Mouse (Mus musculus) CH12.LX (cell line): ENCODE measurements at regions not wholly inside any gene's neighbourhood (a gene's known extent, or its start where the extent isn't known, plus 50 kb on each side); places are given as distances from the start of the nearest gene placed in this dataset.
A peak's percentile ranks its signal among the peaks of the same experiment; 100 is the strongest.

ENCODE experiments used
- DNase-seq: peaks from one replicate; pipeline ENCODE4 v3.0.0-alpha.2; 2013; ENCODE audit errors: extremely low read depth
- H3K27ac ChIP-seq: 2 replicates; pipeline ENCODE4 v1.5.1; 2012; ENCODE audit warnings: low read depth, mild to moderate bottlenecking, control low read depth, moderate library complexity; ENCODE audit not compliant: insufficient read depth
- H3K27me3 ChIP-seq: replicated peaks from 2 replicates; pipeline ENCODE3; 2012; ENCODE audit warnings: inconsistent platforms
- H3K36me3 ChIP-seq, 2 experiments: replicated peaks in 1 of 2; 2 replicates each; pipeline versions ENCODE3 to v1.6.1; 2012; ENCODE audit warnings: inconsistent platforms in 1 of 2, low read length in 1 of 2, mild to moderate bottlenecking in 1 of 2, mixed read lengths in 1 of 2, moderate library complexity in 1 of 2; ENCODE audit not compliant: control insufficient read depth in 1 of 2, insufficient read depth in 1 of 2
- H3K4me1 ChIP-seq, 2 experiments: 2 replicates each; pipeline ENCODE4 v1.6.1; 2012; ENCODE audit warnings: inconsistent platforms in 1 of 2, moderate library complexity in 1 of 2; ENCODE audit not compliant: insufficient read depth in 2 of 2, control insufficient read depth in 1 of 2
- H3K4me2 ChIP-seq: 2 replicates; pipeline ENCODE4 v1.6.1; 2012; ENCODE audit warnings: low read depth, mild to moderate bottlenecking, control low read depth; ENCODE audit not compliant: poor library complexity, insufficient read depth, severe bottlenecking
- H3K4me3 ChIP-seq, 3 experiments: fragments of 150-350 bp in 1 of 3; sonication (generic) in 1 of 3; replicated peaks in 1 of 3; 2 replicates each; pipeline versions ENCODE3 to v1.5.1; 2011 to 2012; ENCODE audit warnings: low read depth in 2 of 3, low read length in 2 of 3, mild to moderate bottlenecking in 2 of 3, moderate library complexity in 2 of 3, control low read depth in 1 of 3, improper control_type of control experiment in 1 of 3, inconsistent platforms in 1 of 3, mixed read lengths in 1 of 3; ENCODE audit not compliant: poor library complexity in 1 of 3
- H3K79me2 ChIP-seq: replicated peaks from 2 replicates; pipeline ENCODE4 v1.6.1; 2012; ENCODE audit warnings: mild to moderate bottlenecking, moderate library complexity; ENCODE audit not compliant: control insufficient read depth, poor library complexity, insufficient read depth, severe bottlenecking; ENCODE audit errors: extremely low read depth
- H3K9ac ChIP-seq: 2 replicates; pipeline ENCODE4 v1.6.1; 2012; ENCODE audit warnings: low read depth, mild to moderate bottlenecking, control low read depth, moderate library complexity; ENCODE audit not compliant: insufficient read depth
- H3K9me3 ChIP-seq: replicated peaks from 2 replicates; pipeline ENCODE3; 2012; ENCODE audit warnings: low read length, inconsistent platforms, mixed read lengths
- BHLHE40 ChIP-seq: IDR thresholded peaks from 2 replicates; pipeline ENCODE4 v1.6.1; 2011; ENCODE audit warnings: mild to moderate bottlenecking, low read depth, low read length, improper control_type of control experiment
- CHD1 ChIP-seq: IDR thresholded peaks from 2 replicates; pipeline ENCODE4 v1.6.1; 2012; ENCODE audit warnings: low read depth, low read length, improper control_type of control experiment, inconsistent platforms
- CHD2 ChIP-seq: IDR thresholded peaks from 2 replicates; pipeline ENCODE4 v1.6.1; 2011; ENCODE audit warnings: low read length, improper control_type of control experiment
- CTCF ChIP-seq, 2 experiments: IDR thresholded peaks in 1 of 2; conservative IDR thresholded peaks in 1 of 2; 2 replicates each; pipeline ENCODE4 v1.5.1; 2011 to 2012; ENCODE audit warnings: low read depth in 2 of 2, low read length in 2 of 2, improper control_type of control experiment in 1 of 2, inconsistent platforms in 1 of 2, mild to moderate bottlenecking in 1 of 2, moderate library complexity in 1 of 2
- ELF1 ChIP-seq: IDR thresholded peaks from 2 replicates; pipeline ENCODE4 v1.6.1; 2014; ENCODE audit warnings: low read depth, mild to moderate bottlenecking, inconsistent platforms, low read length, improper control_type of control experiment
- HCFC1 ChIP-seq: IDR thresholded peaks from 2 replicates; pipeline ENCODE4 v1.6.1; 2012; ENCODE audit warnings: low read depth, mild to moderate bottlenecking, inconsistent platforms, low read length, improper control_type of control experiment
- IRF4 ChIP-seq: IDR thresholded peaks from 2 replicates; pipeline ENCODE4 v1.6.1; 2014; ENCODE audit warnings: low read depth, mild to moderate bottlenecking, inconsistent platforms, low read length, improper control_type of control experiment
- JUND ChIP-seq: conservative IDR thresholded peaks from 2 replicates; pipeline ENCODE4 v1.6.1; 2011; ENCODE audit warnings: low read depth, low read length, improper control_type of control experiment
- KAT2A ChIP-seq: IDR thresholded peaks from 2 replicates; pipeline ENCODE4 v1.6.1; 2012; ENCODE audit warnings: low read length, improper control_type of control experiment, inconsistent platforms; ENCODE audit not compliant: insufficient replicate concordance
- MAFK ChIP-seq: IDR thresholded peaks from 2 replicates; pipeline ENCODE4 v1.6.1; 2011; ENCODE audit warnings: low read length, improper control_type of control experiment; ENCODE audit not compliant: insufficient replicate concordance
- MAZ ChIP-seq: IDR thresholded peaks from 2 replicates; pipeline ENCODE4 v1.6.1; 2012; ENCODE audit warnings: low read depth, mild to moderate bottlenecking, inconsistent platforms, low read length, improper control_type of control experiment, moderate library complexity
- MYC ChIP-seq: IDR thresholded peaks from 2 replicates; pipeline ENCODE4 v1.6.1; 2011; ENCODE audit warnings: low read depth, mild to moderate bottlenecking, improper control_type of control experiment, low read length
- NELFE ChIP-seq: IDR thresholded peaks from 2 replicates; pipeline ENCODE4 v1.6.1; 2011; ENCODE audit warnings: low read depth, low read length, improper control_type of control experiment
- RAD21 ChIP-seq: IDR thresholded peaks from 2 replicates; pipeline ENCODE4 v1.6.1; 2011; ENCODE audit warnings: low read depth, mild to moderate bottlenecking, low read length, improper control_type of control experiment, moderate library complexity
- SMC3 ChIP-seq: IDR thresholded peaks from 2 replicates; pipeline ENCODE4 v1.6.1; 2011; ENCODE audit warnings: low read depth, low read length, improper control_type of control experiment
- TBP ChIP-seq: conservative IDR thresholded peaks from 2 replicates; pipeline ENCODE4 v1.6.1; 2011; ENCODE audit warnings: low read depth, low read length, improper control_type of control experiment
- USF1 ChIP-seq: IDR thresholded peaks from 2 replicates; pipeline ENCODE4 v1.6.1; 2014; ENCODE audit warnings: low read depth, mild to moderate bottlenecking, inconsistent platforms, low read length, improper control_type of control experiment
- dilution Hi-C: fragments of 300-500 bp; cut with MboI; formaldehyde crosslinking; loops from 2 replicates; pipeline ENCODE4 v1.14.3; 2020; ENCODE audit warnings: low sequenced_read_pairs; ENCODE audit not compliant: extremely low pct_unique_long_range_greater_than_20kb, extremely low pct_ligation_motif_present
- in situ Hi-C: fragments of 300-500 bp; cut with MboI; formaldehyde crosslinking; loops from 3 replicates; pipeline ENCODE4 v1.14.3; 2019; ENCODE audit warnings: low sequenced_read_pairs, low pct_ligation_motif_present, low pct_unique_long_range_greater_than_20kb, mixed read lengths

GRCm38 (mm10) chr10:87639339-87639738 lies 117.7 kb downstream of the Pah start:
- no peak for DNase-seq

GRCm38 (mm10) chr10:87649091-87649490 lies 127.5 kb downstream of the Pah start:
- Histone ChIP-seq H3K9ac (no peak overlapping the region), H3K27ac (no peak overlapping the region), H3K4me2 (no peak overlapping the region), H3K79me2 (no peaks in the 10 kb centered on the region), H3K4me3 (no peak overlapping the region), H3K9me3 (no peaks in the 10 kb centered on the region), H3K36me3 (no peaks in the 10 kb centered on the region), H3K27me3 (no peaks in the 10 kb centered on the region), H3K4me1 (no peaks in the 10 kb centered on the region)
- in situ Hi-C loops (no loop called here), dilution Hi-C loops (no loop called here)
- DNase-seq: peak; percentile 32
- no peak for TF ChIP-seq CHD1
- peak; percentile 73 for TF ChIP-seq RAD21
- peak; percentile 23 to 72; a peak in 3 of 4 replicates for TF ChIP-seq CTCF (conservative IDR thresholded peaks at IDR 0.05 in 1 of 2, IDR thresholded peaks at IDR 0.05 in 1 of 2; ENCODE audit: low read depth in 2 of 2, low read length in 2 of 2)
- TF ChIP-seq MAZ: no peak
- peak; percentile 57 for TF ChIP-seq SMC3

More at GRCm38 (mm10) chr10:87639339-87639738, 117.7 kb downstream of the Pah start:
- Histone ChIP-seq H3K4me1 (no peaks in the 10 kb centered on the region), H3K36me3 (no peaks in the 10 kb centered on the region), H3K9ac (no peak overlapping the region), H3K79me2 (no peaks in the 10 kb centered on the region), H3K4me3 (no peak overlapping the region), H3K4me2 (no peak overlapping the region), H3K27ac (no peak overlapping the region), H3K27me3 (no peaks in the 10 kb centered on the region), H3K9me3 (no peaks in the 10 kb centered on the region)
- TF ChIP-seq CHD2 (no peak), ELF1 (no peak), IRF4 (no peak)
- dilution Hi-C loops: no loop called here
- in situ Hi-C loops: no loop called here

- Histone ChIP-seq H3K36me3 (no peaks in the 10 kb centered on the region), H3K4me3 (no peak overlapping the region), H3K27me3 (no peaks in the 10 kb centered on the region), H3K9me3 (no peaks in the 10 kb centered on the region), H3K9ac (no peak overlapping the region), H3K4me2 (no peak overlapping the region), H3K79me2 (no peaks in the 10 kb centered on the region), H3K4me1 (no peaks in the 10 kb centered on the region), H3K27ac (no peak overlapping the region)
- no peak for TF ChIP-seq KAT2A
- TF ChIP-seq MYC: no peak
- TF ChIP-seq NELFE: no peak
- TF ChIP-seq MAFK: no peak
- no peak for TF ChIP-seq BHLHE40
- TF ChIP-seq SMC3: no peak
- TF ChIP-seq HCFC1: no peak
- no peak for TF ChIP-seq JUND
- TF ChIP-seq CTCF (conservative IDR thresholded peaks at IDR 0.05 in 1 of 2, IDR thresholded peaks at IDR 0.05 in 1 of 2; ENCODE audit: low read depth in 2 of 2, low read length in 2 of 2): no peak
- no peak for TF ChIP-seq TBP
- TF ChIP-seq USF1: no peak
- dilution Hi-C loops: no loop called here
- in situ Hi-C loops: no loop called here
- DNase-seq: no peak
These were observed 130.6 kb downstream of the Pah start for GRCm38 (mm10) chr10:87652139-87652740.
